Mouse (Mus musculus): Measurements from ENCODE around the gene Vmn1r119.
"Not testable (repeated sequence)": the region's sequence is repeated elsewhere in the genome, so short reads cannot be mapped to it uniquely, and the experiment has no call there.

The Vmn1r119 gene

DNA sequence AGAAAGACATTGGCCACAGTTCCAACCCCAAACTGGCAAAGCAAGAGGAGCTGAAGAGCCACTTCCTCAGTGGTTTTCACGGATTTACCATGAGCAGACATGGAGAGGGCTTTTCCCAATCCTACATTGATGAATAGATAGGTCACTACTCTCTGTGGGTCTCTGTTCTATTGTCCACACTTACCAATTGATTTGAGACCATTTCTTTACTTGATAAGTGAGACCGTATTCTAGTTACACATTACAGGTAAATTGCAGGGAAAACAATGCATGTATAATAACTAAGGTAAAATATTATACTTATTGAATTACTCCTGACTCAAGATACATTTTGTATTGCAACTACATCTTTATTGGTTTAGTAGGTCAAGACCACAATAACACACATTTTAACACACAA is at the start of gene Vmn1r119:
TSS of gene Vmn1r119 (minus strand) at position 101 of the 400 bp plus-strand sequence.
- in situ Hi-C loops (cut with MboI; ENCODE audit: low sequenced_read_pairs), result not testable (repeated sequence)

DNA sequence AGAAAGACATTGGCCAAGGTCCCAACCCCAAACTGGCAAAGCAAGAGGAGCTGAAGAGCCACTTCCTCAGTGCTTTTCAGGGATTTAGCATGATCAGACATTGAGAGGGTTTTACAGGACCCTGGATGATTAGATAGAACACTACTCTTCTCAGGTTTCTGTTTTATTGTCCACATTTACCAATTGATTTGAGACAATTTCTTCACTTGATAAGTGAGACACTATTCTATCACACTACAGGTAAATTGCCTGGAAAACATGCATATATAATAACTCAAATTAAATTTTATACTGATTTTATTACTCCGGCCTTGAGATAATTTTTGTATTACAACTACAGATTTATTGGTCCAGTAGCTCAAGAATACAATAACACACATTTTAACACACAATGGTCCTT is 41.4 kb upstream of the Vmn1r119 start, which contains the start of gene Vmn1r120:
TSS of gene Vmn1r120 (minus strand) at position 101 of the 400 bp plus-strand sequence.
- in situ Hi-C loops (cut with MboI; ENCODE audit: low sequenced_read_pairs), result not testable (repeated sequence)

Measured in CH12F3 (cell line).